Mouse (Mus musculus) heart, embryonic 15.5 days (tissue): ENCODE data around the gene P2rx5. TPM values are rescaled to one million over a fixed set of nuclear protein-coding genes. Genes with fewer than 3 reads are reported as not detected.

Source experiments
- ATAC-seq: fragments of 200-750 bp; cut with Nextera tagmentation; replicated peaks from 2 replicates; pipeline ENCODE4 v1.8.0; 2017; ENCODE audit warnings: low read depth, moderate TSS enrichment; ENCODE audit not compliant: insufficient number of reproducible peaks, insufficient read depth, low FRiP score
- H3K27ac ChIP-seq: fragments of 300-500 bp; sonication (generic); 2 replicates; pipeline ENCODE4 v1.5.1; 2015; ENCODE audit warnings: mild to moderate bottlenecking, inconsistent platforms
- H3K27me3 ChIP-seq: fragments of 300-500 bp; sonication (generic); 2 replicates; pipeline ENCODE4 v1.6.1; 2015; ENCODE audit warnings: inconsistent platforms
- H3K36me3 ChIP-seq: fragments of 300-500 bp; sonication (generic); 2 replicates; pipeline ENCODE4 v1.6.1; 2015; ENCODE audit warnings: mild to moderate bottlenecking, inconsistent platforms
- H3K4me1 ChIP-seq: fragments of 300-500 bp; sonication (generic); replicated peaks from 2 replicates; pipeline ENCODE4 v1.6.1; 2015; ENCODE audit warnings: inconsistent platforms
- H3K4me2 ChIP-seq: fragments of 300-500 bp; sonication (generic); 2 replicates; pipeline ENCODE4 v1.6.1; 2015; ENCODE audit warnings: inconsistent platforms, mild to moderate bottlenecking, moderate library complexity
- H3K4me3 ChIP-seq: fragments of 300-500 bp; sonication (generic); 2 replicates; pipeline ENCODE4 v1.5.1; 2015; ENCODE audit warnings: mild to moderate bottlenecking, inconsistent platforms
- H3K9ac ChIP-seq: fragments of 300-500 bp; sonication (generic); 2 replicates; pipeline ENCODE4 v1.6.1; 2015; ENCODE audit warnings: mild to moderate bottlenecking, inconsistent platforms
- H3K9me3 ChIP-seq: fragments of 300-500 bp; sonication (generic); replicated peaks from 2 replicates; pipeline ENCODE4 v1.6.1; 2016; ENCODE audit warnings: inconsistent platforms
- WGBS: fragments of 180-500 bp; shearing (Covaris S2); methylation state at CpG from one replicate; pipeline ENCODE4 v1.1.7; 2015; ENCODE audit warnings: mixed read lengths; 5-methylcytosine and 5-hydroxymethylcytosine counted together
- polyA plus RNA-seq: library from polyadenylated mRNA; unstranded; fragments of >200 nt; fragmentation: Nextera tagmentation; extraction: Ambion mirVana; gene quantifications from 2 replicates; pipeline ENCODE4 v1.2.1, GENCODE M21; 2015

Gene P2rx5
- polyA plus RNA-seq, 1 experiment from 2014 or later = 2.0 TPM

DNA sequence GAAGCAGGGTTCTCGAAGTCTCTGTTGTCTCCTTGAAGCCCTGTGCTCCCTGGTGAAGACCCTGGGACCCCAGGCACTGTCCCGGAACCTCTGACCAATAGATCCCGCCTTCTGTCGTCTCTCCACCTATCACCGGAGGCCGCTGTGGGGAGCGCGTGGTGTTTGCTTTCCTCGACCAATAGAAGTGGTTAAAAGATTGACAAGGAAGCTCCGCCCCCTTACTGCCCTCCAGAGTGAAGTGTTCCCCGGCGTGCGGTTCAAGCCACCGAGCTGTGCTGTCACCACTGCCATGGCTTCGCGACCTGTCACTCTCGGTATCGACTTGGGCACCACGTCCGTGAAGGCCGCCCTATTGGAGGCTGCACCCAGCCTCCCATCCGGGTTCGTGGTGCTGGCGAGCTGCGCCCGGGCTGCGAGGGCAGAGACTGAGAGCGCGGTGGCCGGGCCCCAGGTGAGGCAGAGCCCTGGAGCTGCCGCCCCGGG, 39.0 kb downstream of the P2rx5 start, which contains the start of gene Shpk:
Gene Shpk, plus strand, starts transcription at position 231 of the 483 bp plus-strand sequence.
- peak within 1 kb of the TSS; percentile 85 for H3K9ac ChIP-seq
- H3K4me2 ChIP-seq = peak within 1 kb of the TSS; percentile 95
- ATAC-seq = peak; percentile 96
- H3K9me3 ChIP-seq = no peaks in the 10 kb centered on the region
- H3K4me3 ChIP-seq = peak within 1 kb of the TSS; percentile 71
- no peaks in the 10 kb centered on the region for H3K27me3 ChIP-seq
- H3K27ac ChIP-seq = peak within 1 kb of the TSS; percentile 71
- H3K4me1 ChIP-seq = peaks cover 13% of the 10 kb centered on the region
- under 1% methylated on average over 32 of the region's 32 CpGs for WGBS
- H3K36me3 ChIP-seq = no peaks in the 10 kb centered on the region

DNA sequence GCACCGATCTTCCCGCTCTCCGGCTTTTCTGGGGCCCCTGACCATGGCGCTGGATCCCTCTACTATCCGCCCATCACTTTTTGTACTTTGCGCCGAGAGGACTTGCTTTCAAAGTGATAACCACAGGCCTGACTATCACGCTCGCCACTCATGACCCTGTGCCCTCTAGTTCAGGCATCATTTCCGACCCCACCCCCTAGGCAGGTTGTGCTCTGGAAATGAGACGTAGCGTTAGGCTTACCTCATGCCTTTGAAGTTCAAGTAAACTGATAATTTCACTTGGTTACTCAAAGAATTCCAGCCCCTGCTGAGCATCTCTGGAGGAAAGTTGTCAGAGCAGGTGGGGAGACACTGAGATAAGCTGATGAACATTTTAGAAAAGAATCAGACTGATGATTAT, 39.7 kb downstream of the P2rx5 start:
- no peak for ATAC-seq

DNA sequence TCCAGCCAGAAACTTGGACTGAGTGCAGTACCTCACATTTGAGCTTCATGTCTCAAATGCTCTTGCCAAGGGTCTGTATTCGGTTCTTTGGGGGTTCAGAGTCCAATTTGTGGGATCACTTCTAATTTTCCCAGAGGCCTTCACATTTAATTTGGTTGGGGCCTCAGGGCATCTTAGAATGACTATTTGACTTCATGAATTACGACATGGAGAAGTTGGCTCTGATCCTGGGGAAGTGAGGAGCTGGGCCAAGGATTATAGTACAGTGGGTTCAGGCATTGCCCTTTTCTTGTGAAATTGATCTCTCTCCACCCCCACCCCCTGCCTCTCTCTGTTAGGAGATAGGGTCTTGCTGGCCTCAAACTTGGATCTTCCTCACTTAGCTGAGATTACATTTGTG, 40.8 kb downstream of the P2rx5 start:
- Histone ChIP-seq H3K4me1 (peaks cover 13% of the 10 kb centered on the region), H3K27me3 (no peaks in the 10 kb centered on the region), H3K27ac (no peak overlapping the region), H3K4me2 (no peak overlapping the region), H3K36me3 (no peaks in the 10 kb centered on the region), H3K9me3 (no peaks in the 10 kb centered on the region), H3K9ac (no peak overlapping the region), H3K4me3 (no peak overlapping the region)
- WGBS = 81% methylated on average over 2 of the region's 2 CpGs
- ATAC-seq = no peak

More for the DNA sequence above, 39.7 kb downstream of the P2rx5 start:
- H3K9ac ChIP-seq = peak overlapping the region; percentile 85
- H3K4me2 ChIP-seq = peak overlapping the region; percentile 95
- peaks cover 13% of the 10 kb centered on the region for H3K4me1 ChIP-seq
- no peaks in the 10 kb centered on the region for H3K36me3 ChIP-seq
- peak overlapping the region; percentile 71 for H3K4me3 ChIP-seq
- 5% methylated on average over 12 of the region's 12 CpGs for WGBS
- no peaks in the 10 kb centered on the region for H3K9me3 ChIP-seq
- no peaks in the 10 kb centered on the region for H3K27me3 ChIP-seq
- H3K27ac ChIP-seq = no peak overlapping the region

GRCm38 (mm10) chr11:73201597-73201996, 41.4 kb downstream of the P2rx5 start:
- Histone ChIP-seq H3K9me3 (no peaks in the 10 kb centered on the region), H3K4me2 (no peak overlapping the region), H3K4me1 (peaks cover 13% of the 10 kb centered on the region), H3K36me3 (no peaks in the 10 kb centered on the region), H3K27ac (no peak overlapping the region), H3K9ac (no peak overlapping the region), H3K27me3 (no peaks in the 10 kb centered on the region), H3K4me3 (no peak overlapping the region)
- no peak for ATAC-seq
- WGBS = 33% methylated on average over 4 of the region's 4 CpGs

GRCm38 (mm10) chr11:73203895-73204294, 43.7 kb downstream of the P2rx5 start:
- no peaks in the 10 kb centered on the region for H3K36me3 ChIP-seq
- ATAC-seq = no peak
- 78% methylated on average over 8 of the region's 8 CpGs for WGBS

GRCm38 (mm10) chr11:73205194-73205593, 45.0 kb downstream of the P2rx5 start:
- Histone ChIP-seq H3K4me3 (no peak overlapping the region), H3K4me2 (no peak overlapping the region), H3K4me1 (no peaks in the 10 kb centered on the region), H3K9ac (no peak overlapping the region), H3K36me3 (no peaks in the 10 kb centered on the region), H3K9me3 (no peaks in the 10 kb centered on the region), H3K27me3 (no peaks in the 10 kb centered on the region), H3K27ac (no peak overlapping the region)
- no peak for ATAC-seq
- 64% methylated on average over 7 of the region's 7 CpGs for WGBS

More at GRCm38 (mm10) chr11:73203895-73204294, 43.7 kb downstream of the P2rx5 start:
- Histone ChIP-seq H3K9ac (no peak overlapping the region), H3K9me3 (no peaks in the 10 kb centered on the region), H3K27ac (no peak overlapping the region), H3K4me3 (no peak overlapping the region), H3K27me3 (no peaks in the 10 kb centered on the region), H3K4me2 (no peak overlapping the region), H3K4me1 (peaks cover 5% of the 10 kb centered on the region)

GRCm38 (mm10) chr11:73207621-73208020, 47.4 kb downstream of the P2rx5 start:
- no peaks in the 10 kb centered on the region for H3K4me1 ChIP-seq
- no peak overlapping the region for H3K4me3 ChIP-seq
- no peaks in the 10 kb centered on the region for H3K27me3 ChIP-seq
- H3K9ac ChIP-seq = no peak overlapping the region
- H3K36me3 ChIP-seq = no peaks in the 10 kb centered on the region
- WGBS = 70% methylated on average over 2 of the region's 2 CpGs
- no peaks in the 10 kb centered on the region for H3K9me3 ChIP-seq
- no peak overlapping the region for H3K4me2 ChIP-seq
- ATAC-seq = no peak
- no peak overlapping the region for H3K27ac ChIP-seq

DNA sequence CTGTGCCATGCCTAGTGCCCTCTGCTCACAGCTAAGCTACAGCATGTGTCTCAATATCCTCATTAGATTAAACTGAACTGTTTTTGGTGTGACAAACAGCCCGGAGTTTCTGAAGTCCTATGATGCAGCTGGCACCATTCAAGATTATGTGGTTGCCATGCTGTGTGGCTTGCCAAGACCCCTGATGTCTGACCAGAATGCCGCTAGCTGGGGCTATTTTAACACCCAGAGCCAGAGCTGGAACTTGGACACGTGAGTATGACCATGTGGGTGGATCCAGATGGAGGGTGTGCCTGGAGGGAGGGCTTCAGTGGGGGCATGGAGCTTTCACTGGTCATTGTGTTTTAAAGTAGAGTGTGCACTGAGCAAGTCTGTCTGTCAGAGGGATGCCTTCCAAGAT, 53.7 kb downstream of the P2rx5 start:
- no peak overlapping the region for H3K4me3 ChIP-seq
- H3K9me3 ChIP-seq = no peaks in the 10 kb centered on the region
- H3K4me2 ChIP-seq = no peak overlapping the region
- no peak overlapping the region for H3K27ac ChIP-seq
- H3K4me1 ChIP-seq = no peaks in the 10 kb centered on the region
- no peaks in the 10 kb centered on the region for H3K36me3 ChIP-seq
- no peaks in the 10 kb centered on the region for H3K27me3 ChIP-seq
- 62% methylated on average over 3 of the region's 3 CpGs for WGBS
- H3K9ac ChIP-seq = no peak overlapping the region
- no peak for ATAC-seq

GRCm38 (mm10) chr11:73219671-73220070, 59.5 kb downstream of the P2rx5 start:
- no peak overlapping the region for H3K9ac ChIP-seq
- H3K9me3 ChIP-seq = no peaks in the 10 kb centered on the region
- no peaks in the 10 kb centered on the region for H3K36me3 ChIP-seq
- no peak for ATAC-seq
- H3K4me3 ChIP-seq = no peak overlapping the region
- H3K4me1 ChIP-seq = no peaks in the 10 kb centered on the region
- H3K4me2 ChIP-seq = no peak overlapping the region
- H3K27me3 ChIP-seq = no peaks in the 10 kb centered on the region
- WGBS = 43% methylated on average over 2 of the region's 2 CpGs
- no peak overlapping the region for H3K27ac ChIP-seq

- whole genome bisulfite sequencing = 83% methylated on average over 1 of the region's 1 CpGs
- H3K9me3 ChIP-seq = no peaks in the 10 kb centered on the region
- H3K27me3 ChIP-seq = no peaks in the 10 kb centered on the region
- no peak overlapping the region for H3K4me2 ChIP-seq
- H3K4me1 ChIP-seq = no peaks in the 10 kb centered on the region
- no peak overlapping the region for H3K4me3 ChIP-seq
- no peak for ATAC-seq
- H3K36me3 ChIP-seq = no peaks in the 10 kb centered on the region
- no peak overlapping the region for H3K9ac ChIP-seq
- H3K27ac ChIP-seq = no peak overlapping the region
Measured at GRCm38 (mm10) chr11:73220651-73221050, 60.4 kb downstream of the P2rx5 start.
